14 mouse cellular contexts compared by ENCODE assay signal in the genomic region with DNA sequence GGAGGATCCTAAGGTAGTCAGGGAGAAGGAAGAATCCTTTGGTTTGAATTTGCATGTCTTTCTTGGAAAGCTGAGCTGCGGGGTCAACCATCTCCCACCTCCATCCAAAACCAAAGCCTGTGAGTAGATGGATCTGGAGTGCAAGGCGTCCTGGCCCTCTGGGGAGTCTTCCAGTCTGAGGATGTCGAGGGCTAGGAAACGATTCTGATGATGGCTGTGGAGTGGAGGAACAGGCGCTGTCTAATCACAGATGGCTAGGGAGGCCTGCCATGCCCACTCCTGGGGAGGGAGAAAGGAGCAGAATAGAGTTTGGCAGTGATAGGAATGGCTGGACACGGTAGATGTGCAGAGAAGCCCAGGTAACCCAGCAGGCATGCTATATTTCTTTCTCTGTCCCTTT.
DNase-seq lines count a peak whose midpoint lies in the region; ATAC-seq lines count a peak whose summit lies in the region.
"Had no signal": no experiment of that assay in that cellular context is flagged by ENCODE, and none has a peak within 500 bp of the region (broad histone marks: within the 10 kb centered on the region; RNA-seq: fewer than 3 reads in every experiment).

No protein-coding gene starts in this region.

- H3K4me2 ChIP-seq in heart, embryonic 12.5 days = no peak overlapping the region
- no peak overlapping the region for H3K4me2 ChIP-seq in embryonic facial prominence, embryonic 13.5 days
- 0 out of 2 replicates have a peak overlapping the region, but pooled peaks have one; percentile 16 for H3K4me2 ChIP-seq in limb, embryonic 13.5 days (replicated peaks)
- H3K4me2 ChIP-seq in heart, embryonic 11.5 days = no peak overlapping the region
- H3K4me2 ChIP-seq: forebrain, embryonic 13.5 days had no signal

- H3K27ac ChIP-seq in heart, embryonic 12.5 days (ENCODE audit: poor library complexity, severe bottlenecking) = no peak overlapping the region
- H3K27ac ChIP-seq in embryonic facial prominence, embryonic 13.5 days = 0 out of 2 replicates have a peak overlapping the region, but pooled peaks have one; percentile 3
- H3K27ac ChIP-seq in limb, embryonic 13.5 days = peak overlapping the region; percentile 61
- H3K27ac ChIP-seq in heart, embryonic 11.5 days (ENCODE audit: low read depth, low read length) = no peak overlapping the region
- H3K27ac ChIP-seq: forebrain, embryonic 13.5 days; kidney, postnatal 0 days had no signal

- H3K36me3 ChIP-seq in heart, embryonic 12.5 days = no peaks in the 10 kb centered on the region
- no peaks in the 10 kb centered on the region for H3K36me3 ChIP-seq in embryonic facial prominence, embryonic 13.5 days
- no peaks in the 10 kb centered on the region for H3K36me3 ChIP-seq in limb, embryonic 13.5 days
- H3K36me3 ChIP-seq in heart, embryonic 11.5 days (ENCODE audit: control insufficient read depth, insufficient read depth, low read length) = no peaks in the 10 kb centered on the region
- H3K36me3 ChIP-seq: G1E had no signal

- no peak overlapping the region for H3K9ac ChIP-seq in heart, embryonic 12.5 days
- H3K9ac ChIP-seq in embryonic facial prominence, embryonic 13.5 days = no peak overlapping the region
- H3K9ac ChIP-seq in limb, embryonic 13.5 days = no peak overlapping the region
- H3K9ac ChIP-seq in heart, embryonic 11.5 days (ENCODE audit: low read depth, low read length) = no peak overlapping the region
- H3K9ac ChIP-seq: forebrain, embryonic 13.5 days had no signal

- no peak for ATAC-seq in heart, embryonic 12.5 days (ENCODE audit: insufficient number of reproducible peaks, low FRiP score)
- ATAC-seq in embryonic facial prominence, embryonic 13.5 days (ENCODE audit: insufficient number of reproducible peaks, insufficient read depth, low FRiP score, low TSS enrichment, low read depth) = no peak
- no peak for ATAC-seq in limb, embryonic 13.5 days (ENCODE audit: low FRiP score, low read depth)
- no peak for ATAC-seq in heart, embryonic 11.5 days (replicated peaks; ENCODE audit: insufficient number of reproducible peaks, low FRiP score, low TSS enrichment)
- ATAC-seq: forebrain, embryonic 13.5 days had no signal

- H3K27me3 ChIP-seq in heart, embryonic 12.5 days (replicated peaks) = no peaks in the 10 kb centered on the region
- H3K27me3 ChIP-seq in embryonic facial prominence, embryonic 13.5 days = no peaks in the 10 kb centered on the region
- no peaks in the 10 kb centered on the region for H3K27me3 ChIP-seq in limb, embryonic 13.5 days
- H3K27me3 ChIP-seq in heart, embryonic 11.5 days (ENCODE audit: control insufficient read depth, insufficient read depth, low read length) = no peaks in the 10 kb centered on the region

- no peaks in the 10 kb centered on the region for H3K9me3 ChIP-seq in heart, embryonic 12.5 days (replicated peaks)
- no peaks in the 10 kb centered on the region for H3K9me3 ChIP-seq in embryonic facial prominence, embryonic 13.5 days
- H3K9me3 ChIP-seq in limb, embryonic 13.5 days = no peaks in the 10 kb centered on the region
- H3K9me3 ChIP-seq in heart, embryonic 11.5 days (replicated peaks; ENCODE audit: control insufficient read depth, low read length) = no peaks in the 10 kb centered on the region
- H3K9me3 ChIP-seq: forebrain, embryonic 13.5 days had no signal

- H3K4me1 ChIP-seq in heart, embryonic 12.5 days (replicated peaks) = peaks cover 15% of the 10 kb centered on the region
- H3K4me1 ChIP-seq in embryonic facial prominence, embryonic 13.5 days = peaks cover 26% of the 10 kb centered on the region
- H3K4me1 ChIP-seq in limb, embryonic 13.5 days = peaks cover 31% of the 10 kb centered on the region
- 0 out of 2 replicates have a peak, but pooled peaks cover 5% of the 10 kb centered on the region for H3K4me1 ChIP-seq in heart, embryonic 11.5 days (ENCODE audit: control insufficient read depth, insufficient read depth, low read length)

- peak; percentile 51 for DNase-seq in heart, adult 11 months
- peak; percentile 77 to 85 for DNase-seq in cerebellum, adult 18-20 months
- DNase-seq in adrenal gland, postnatal 36 days = no peak
- DNase-seq in spleen, postnatal 4 days (ENCODE audit: low spot score in 2 of 2) = no peak
- DNase-seq: B cell, adult 2 months; gastrocnemius, postnatal 10 days; thymus, adult 2 months had no signal

- WGBS in heart, embryonic 12.5 days = 63% methylated on average over 6 of the region's 6 CpGs
- WGBS in embryonic facial prominence, embryonic 13.5 days = 58% methylated on average over 6 of the region's 6 CpGs
- WGBS in limb, embryonic 13.5 days = 57% methylated on average over 6 of the region's 6 CpGs
- 73% methylated on average over 6 of the region's 6 CpGs for WGBS in heart, embryonic 11.5 days (ENCODE audit: insufficient replicate concordance)

- H3K4me3 ChIP-seq in heart, embryonic 12.5 days = no peak overlapping the region
- no peak overlapping the region for H3K4me3 ChIP-seq in embryonic facial prominence, embryonic 13.5 days
- H3K4me3 ChIP-seq in limb, embryonic 13.5 days = no peak overlapping the region
- H3K4me3 ChIP-seq in heart, embryonic 11.5 days (ENCODE audit: low read depth, low read length) = no peak overlapping the region
- H3K4me3 ChIP-seq: forebrain, embryonic 13.5 days had no signal

Comparison
In these comparisons a context has a peak if more than half of its experiments do, and no peak if none do; other contexts are left out.
1. DNase-seq: peak in heart, adult 11 months (single experiment) and cerebellum, adult 18-20 months (2 of 2); none in adrenal gland, postnatal 36 days (0 of 2) and spleen, postnatal 4 days (0 of 2).
2. H3K27ac ChIP-seq: peak in embryonic facial prominence, embryonic 13.5 days (single experiment) and limb, embryonic 13.5 days (single experiment); none in heart, embryonic 12.5 days (single experiment) and heart, embryonic 11.5 days (single experiment).